Mouse (Mus musculus) gastrocnemius, postnatal 25 days (tissue): Measurements from ENCODE around the gene Pacrg. TPM values are rescaled to one million over a fixed set of nuclear protein-coding genes. Genes with fewer than 3 reads are reported as not detected.
A peak's percentile ranks its signal among the peaks of the same experiment; 100 is the strongest.

ENCODE experiments used
- DNase-seq: peaks from one replicate; pipeline ENCODE4 v3.0.0; 2022
- total RNA-seq, 2 experiments: library from RNA; stranded (reverse); gene quantifications; 1 replicate in 1 of 2; 2 replicates in 1 of 2; pipeline ENCODE4 v1.2.3; 2021

Pacrg gene
- total RNA-seq, 2 experiments from 2014 or later: 1.8 to 2.0 TPM

DNA sequence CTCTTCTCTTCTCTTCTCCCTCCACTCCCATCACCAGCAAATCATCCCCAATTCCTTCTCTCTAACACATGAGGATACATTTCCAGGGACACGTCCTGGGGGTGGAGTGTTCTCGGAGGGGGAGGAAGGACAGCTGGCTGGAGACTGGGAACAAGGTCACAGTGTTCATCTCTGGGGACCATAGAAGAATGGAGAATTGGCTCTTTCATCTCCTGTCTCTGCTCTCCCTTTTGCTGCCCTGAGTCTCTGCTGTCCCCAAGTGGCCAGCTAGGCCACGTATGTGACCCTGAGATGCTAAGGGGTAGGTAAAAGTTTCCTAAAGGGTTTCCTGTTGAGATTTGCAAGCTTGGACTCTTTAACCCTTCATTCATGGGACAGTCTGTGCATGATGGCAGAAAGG lies 347.0 kb downstream of the Pacrg start:
- DNase-seq: peak; percentile 54

DNA sequence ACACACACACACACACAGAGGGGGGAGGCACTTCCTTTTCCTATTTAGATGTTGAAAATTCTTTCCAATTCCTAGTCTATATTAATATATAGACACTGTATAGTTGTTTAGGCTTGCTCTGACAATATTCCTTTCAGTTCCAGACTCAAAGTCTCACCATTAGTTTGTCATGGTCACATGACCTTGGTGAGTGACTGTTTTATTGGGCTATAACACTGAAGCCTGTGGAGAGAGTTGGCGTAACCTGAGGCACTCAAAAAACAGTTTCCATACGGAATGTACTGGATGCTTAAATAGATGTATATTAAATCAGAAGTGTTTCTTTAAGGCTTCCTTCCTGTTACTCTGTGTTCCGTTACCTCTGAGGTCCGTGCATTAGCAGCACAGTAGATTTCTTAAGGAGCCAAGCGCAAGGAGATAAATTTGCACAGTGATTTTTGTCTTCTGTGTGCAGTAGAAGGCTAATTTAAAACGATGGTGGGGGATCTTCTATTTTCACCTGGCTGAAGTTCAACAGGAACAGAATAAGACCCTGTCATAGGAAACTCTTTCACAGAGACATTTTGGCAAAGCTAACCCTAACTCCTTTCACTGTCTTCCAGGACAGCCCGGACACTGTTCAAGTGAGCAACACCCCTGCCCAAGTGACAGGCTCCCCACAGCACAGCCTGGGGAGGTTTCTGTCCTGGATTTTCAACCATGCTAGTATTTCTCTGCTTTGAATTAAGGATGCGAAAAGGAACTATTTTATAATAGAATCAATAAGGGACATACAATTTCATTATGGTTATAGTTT lies 349.5 kb downstream of the Pacrg start:
- DNase-seq: no peak

DNA sequence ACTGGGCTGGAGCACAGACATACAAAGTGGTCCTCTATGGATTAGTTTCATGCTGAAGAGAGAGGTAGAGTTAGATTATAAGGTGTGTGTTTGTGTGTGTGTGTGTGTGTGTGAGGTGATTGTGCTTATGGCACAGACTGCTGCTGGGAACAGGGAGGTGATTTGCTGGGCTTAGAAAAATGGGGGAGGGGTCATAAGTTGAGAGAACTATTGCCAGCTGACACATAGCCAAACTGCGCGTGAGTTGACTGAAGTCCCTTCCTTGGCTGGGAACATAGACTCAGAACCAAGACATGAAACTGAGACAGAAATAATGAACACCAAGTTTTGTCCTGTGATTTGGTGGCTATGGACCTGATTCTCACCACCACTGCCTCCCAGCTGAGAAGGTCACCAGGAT lies 351.2 kb downstream of the Pacrg start:
- no peak for DNase-seq

DNA sequence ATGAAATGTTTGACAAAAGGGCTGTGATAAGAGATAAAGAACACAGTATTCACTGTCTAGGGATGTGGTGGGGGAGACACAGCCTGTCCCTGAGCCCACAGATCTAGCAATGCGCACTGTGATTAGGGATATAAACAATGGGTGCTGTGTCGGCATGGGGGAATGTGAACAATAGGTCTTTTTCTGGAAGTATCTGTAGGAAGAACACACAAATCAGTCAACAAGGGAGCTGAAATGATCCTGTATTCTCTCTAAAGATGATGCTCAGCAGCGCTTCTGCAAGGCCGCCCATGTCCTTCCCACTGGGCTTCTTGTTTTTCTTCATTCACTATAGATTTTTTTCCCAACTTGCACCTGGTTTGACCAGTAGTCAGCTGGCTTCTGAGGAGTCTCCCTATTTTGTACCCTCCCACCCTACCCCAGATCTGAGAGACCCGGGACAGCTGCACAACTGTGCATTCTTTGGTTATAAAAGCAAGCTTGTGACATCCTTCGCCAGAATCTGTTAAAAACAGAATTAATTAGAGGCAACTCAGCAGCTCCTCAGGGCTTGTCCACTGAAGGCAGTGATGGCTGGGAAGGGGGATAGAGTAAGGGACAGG lies 356.1 kb downstream of the Pacrg start:
- DNase-seq: no peak

DNA sequence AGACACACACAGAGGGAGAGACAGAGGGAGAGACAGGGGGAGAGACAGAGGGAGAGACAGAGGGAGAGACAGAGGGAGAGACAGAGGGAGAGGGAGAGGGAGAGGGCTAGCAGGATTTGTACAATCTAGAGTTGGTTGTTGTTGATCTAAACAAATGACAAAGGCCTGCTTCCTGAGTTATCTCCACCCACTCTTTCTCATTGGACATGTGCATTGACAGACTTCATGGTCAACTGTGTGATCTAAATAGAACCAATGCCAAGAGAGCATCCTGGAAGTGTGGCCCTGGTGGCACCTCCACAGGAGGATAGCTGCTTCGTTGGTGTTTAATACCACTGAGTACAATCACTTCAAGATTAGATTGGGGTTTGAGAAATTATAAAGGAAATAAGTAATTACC lies 359.0 kb downstream of the Pacrg start:
- DNase-seq: no peak

DNA sequence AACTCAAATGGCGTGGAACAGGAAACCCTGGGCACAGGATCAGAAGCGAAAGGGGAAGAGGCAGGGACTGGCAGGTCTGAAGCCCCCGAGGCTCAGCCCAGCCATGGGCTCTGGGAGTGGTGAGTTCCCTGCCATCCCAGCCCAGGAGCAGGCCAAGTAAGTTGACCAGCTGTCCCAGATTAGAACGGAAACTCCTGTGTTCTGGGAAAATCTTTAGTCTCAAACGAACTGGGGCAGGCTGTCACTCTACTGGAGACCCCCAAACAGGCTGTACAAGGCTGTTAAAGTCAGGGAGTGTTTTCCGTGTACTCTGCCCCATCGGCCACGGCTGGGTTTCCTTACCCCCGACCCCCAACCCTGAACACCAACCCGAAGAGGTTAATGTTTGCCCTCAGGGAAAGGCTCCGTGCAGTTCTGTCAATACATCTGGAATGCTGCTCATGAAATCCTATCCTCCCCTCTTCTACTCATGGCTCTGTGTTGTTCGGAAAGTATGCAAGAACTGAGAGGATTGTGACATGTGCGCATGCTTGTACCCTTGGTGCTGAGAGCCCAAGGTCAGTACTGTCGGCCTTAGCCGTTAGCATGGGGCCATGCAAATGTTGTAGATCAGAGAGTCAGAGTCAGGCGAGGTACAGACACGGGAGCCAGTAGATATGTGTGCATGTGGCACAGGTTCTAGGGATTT lies 360.9 kb downstream of the Pacrg start:
- no peak for DNase-seq

DNA sequence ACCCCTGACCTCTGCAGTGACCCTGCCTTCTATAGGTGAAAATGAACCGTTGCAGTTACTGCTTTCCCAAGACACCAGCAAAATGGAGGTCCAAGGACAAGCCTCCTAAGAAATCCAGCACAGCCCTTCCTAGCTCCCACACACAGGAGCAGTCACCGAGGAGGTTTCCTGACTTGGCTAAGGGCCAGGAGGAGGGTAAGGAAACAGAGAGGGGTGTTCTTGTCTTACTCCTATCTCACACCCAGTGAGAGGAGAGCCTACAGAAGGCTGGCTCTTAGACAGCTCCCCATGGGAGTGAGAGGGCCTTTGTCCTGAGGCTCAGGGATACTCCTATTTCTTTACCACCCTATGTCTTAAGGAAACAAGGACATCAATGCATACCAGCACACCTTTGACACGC lies 361.7 kb downstream of the Pacrg start:
- no peak for DNase-seq

DNA sequence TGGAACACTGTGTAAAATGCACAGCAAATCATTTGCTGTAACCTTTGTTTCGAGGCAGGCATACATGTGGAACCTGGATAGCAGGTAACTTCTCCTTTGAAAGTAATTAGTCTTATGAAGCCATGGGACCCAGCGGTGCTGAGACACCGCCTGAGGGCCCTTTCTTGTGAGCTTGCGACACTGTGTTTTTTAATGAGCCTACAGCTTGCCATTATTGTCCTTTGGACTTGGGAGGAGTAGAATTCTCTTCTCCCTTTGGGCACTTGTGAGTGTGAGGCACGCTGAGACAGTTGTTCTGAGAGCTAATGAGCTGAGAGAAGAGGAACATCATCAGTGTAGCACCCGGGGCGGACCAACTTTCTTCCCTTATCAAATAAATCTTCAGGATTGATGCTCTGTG lies 363.3 kb downstream of the Pacrg start:
- DNase-seq: no peak

DNA sequence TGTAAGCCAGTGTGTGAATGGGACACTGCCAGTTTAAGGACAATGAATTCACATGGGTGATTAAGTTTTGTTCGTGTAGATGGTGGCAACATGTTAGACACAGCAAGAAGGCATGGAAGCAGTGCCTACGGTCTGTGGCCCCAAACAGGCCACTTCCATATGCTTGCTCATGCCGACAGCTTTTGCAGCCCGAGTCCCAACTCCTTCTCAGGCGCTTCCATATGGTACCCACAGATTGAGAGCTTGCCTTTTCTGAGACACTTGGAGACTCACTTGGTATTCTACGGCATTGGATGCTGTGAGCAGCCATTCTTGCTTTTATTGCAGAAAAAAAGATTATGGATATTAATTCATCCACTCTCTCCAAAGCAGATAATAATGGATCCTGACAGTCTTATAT lies 365.1 kb downstream of the Pacrg start:
- no peak for DNase-seq

DNA sequence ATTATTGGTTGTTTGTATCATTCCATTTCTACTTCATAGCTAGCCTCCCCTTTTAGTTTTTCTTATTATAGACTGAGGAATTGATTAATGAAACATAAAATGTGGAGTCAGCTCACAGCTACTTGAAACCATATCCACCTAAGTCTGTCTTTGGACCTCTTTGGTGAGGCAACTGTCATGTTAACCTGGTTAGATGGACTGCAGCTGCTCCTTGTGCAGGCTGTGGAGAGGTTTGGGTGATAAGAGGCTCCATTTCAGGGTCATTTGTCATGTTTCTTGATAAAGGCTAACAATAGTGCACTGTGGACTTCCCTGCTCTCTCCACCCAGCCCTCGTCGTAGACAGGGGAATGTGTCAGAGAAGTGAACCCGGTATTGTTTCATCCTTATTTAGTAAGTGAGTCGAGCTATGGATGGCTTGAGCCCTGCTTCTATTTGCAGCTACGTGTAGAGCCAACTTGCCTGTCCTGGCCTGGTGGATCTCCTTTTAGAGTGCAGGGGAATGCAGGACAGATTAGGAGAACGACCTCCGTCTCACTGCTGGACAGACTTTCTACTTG lies 366.2 kb downstream of the Pacrg start:
- no peak for DNase-seq

DNA sequence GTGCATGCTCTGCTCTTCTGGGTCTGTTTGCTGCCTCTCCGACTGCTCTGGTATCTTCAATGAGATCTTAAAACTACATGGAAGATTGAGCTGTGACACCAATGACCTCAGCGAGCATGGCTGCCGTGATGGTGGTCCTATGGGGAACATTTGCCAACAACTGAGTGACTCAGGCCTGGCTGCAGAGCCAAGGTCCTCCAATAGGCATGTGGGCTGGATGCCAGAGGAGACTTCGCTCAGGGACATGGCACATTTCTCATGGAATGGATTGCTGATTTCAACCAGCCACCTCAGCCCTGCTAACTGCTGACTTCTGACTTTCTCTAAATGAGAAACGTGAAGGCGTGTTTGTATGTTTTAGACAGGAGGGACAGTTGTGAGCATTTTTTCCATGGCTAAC lies 366.9 kb downstream of the Pacrg start:
- DNase-seq: no peak

DNA sequence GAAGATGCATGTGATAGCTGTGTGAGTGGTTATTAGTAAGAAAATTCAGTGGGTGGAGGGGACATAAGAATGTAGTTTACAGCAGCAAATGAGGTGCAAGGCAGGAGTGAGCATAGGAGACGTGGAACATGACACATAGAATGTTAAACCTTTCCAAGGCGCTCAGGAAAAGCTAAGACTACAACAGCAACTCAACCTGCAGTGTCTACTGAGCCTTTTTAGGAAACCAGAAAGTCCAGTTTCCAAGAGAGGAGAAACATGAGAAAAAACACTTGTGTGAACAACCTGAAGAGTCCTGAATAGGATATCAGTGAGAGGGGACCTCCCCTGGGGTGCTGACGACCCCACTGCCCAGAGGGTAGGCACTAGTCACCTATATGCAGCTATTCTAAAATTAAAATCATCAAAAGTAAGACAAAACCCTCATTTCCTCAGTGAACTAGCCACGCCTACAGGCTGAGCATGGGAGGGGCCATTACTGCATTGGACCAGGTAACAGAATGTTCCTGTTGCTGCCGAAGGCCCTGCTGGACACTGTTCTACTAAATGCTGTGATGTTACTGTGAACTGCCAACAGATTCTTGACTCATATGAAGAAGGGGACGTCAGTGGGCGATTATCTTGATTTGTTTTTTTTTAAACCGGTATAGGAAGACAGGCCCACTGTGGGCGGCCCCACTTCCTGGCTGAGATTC lies 370.1 kb downstream of the Pacrg start:
- no peak for DNase-seq

DNA sequence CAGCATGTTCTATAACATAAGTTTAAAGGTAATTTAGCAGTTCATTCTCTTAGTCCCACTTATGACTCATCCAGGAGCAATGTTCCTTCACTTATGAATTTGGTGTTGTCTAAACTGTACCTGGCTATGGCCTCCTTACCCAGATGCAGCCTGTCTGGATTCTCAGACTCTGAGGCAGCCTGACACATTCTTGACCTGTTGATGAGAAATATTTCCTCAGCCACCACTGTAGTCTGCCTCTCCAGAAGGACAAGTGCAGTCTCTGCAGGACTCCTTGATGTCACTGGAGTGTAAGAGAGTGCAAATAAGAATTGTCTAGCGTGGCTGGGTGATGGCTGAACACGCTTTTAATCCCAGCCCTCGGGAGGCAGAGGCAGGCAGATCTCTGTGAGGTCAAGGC lies 373.0 kb downstream of the Pacrg start:
- no peak for DNase-seq

DNA sequence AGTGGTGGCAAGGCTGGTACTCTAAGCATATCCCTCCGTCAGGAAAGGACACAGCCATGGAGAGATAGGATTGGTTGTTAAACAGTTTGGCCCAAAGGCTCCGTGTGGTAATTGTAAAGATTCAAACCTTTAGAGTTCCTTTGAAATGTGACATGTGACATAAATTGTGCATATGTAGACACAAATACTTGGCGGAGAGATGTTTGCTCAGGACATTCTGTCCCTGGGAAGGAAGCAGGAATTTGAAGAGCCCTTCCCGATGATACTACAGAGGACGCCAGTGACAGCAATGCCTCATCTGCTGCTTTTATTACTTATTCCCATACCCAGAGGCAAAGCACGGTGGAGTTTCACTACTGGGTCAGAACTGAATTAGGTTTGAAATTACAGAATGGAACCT lies 374.6 kb downstream of the Pacrg start:
- DNase-seq: no peak

DNA sequence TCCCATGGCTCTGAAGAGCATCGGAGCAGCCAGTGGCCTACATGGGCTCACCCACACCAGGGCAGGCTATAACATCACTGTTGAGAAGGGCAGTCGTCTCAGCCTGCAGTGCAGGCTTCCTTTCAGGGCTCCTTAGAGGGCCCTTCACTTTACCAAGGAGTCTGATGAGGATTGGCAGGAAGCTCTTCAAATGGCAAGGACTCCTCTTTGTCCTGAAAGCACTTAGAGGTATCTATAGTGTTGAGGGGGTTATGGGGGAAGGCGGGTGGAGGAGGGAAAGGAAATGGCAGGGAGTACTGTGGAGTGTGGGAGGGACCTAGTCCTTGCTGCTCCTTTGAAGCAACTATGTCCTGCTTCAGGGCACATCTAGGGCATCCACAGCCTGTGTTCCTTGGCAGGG lies 375.4 kb downstream of the Pacrg start:
- no peak for DNase-seq

DNA sequence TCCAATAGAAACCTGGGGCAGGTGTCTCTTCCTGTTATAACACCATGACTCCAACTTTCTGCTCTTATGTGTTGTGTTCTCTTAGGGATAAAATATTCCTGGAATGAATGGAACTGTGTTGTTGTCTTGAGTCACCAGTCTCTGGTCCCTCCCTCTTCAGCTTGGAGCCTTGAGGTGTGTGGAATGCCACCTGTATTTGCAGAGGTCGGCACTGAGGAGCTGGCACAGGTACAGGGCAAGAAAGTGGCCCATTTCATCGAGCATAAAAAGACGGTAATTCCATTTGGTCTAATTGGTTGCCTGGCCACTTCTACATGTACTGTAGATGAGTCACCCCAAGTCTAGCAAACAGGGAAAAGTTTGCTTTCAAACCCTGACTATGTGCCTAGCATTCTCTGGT lies 376.5 kb downstream of the Pacrg start:
- DNase-seq: no peak

DNA sequence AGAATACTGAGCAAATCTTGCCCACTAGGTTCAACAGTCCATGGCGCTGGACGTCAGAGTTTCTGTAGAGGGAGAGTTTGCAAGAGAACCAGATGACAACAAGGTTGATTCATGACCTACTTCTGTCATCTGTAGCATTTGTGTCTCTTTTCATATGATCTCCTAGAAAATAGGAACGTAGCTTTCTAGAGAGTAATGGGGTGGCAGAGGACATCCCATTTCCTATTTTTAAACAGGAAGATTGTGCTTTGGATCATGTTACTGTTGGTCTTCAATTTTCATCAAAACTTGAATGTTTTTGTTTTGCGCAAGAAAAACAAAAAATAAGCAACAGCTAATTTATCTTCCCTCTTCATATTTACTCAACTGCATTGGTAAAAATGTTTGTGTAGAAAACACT lies 379.2 kb downstream of the Pacrg start:
- no peak for DNase-seq

DNA sequence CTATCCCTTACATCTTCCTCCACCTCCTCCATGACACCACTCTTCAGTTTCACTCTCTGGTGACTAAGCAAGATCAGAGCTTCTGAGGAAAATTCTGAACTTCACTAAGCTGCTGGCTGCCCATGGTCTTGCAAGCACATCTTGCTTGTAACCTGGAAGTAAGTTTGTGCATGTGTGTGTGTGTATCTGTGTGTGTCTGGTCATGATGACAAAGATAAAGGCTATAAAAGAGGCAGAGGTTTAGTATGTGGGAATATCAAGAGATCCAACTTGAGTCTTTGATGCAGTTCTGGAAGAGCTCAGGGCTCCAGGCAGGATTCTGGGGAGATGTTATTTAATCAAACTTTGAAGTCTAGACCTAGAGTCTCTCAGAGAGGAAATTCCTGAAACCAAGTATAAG lies 381.4 kb downstream of the Pacrg start:
- DNase-seq: no peak

DNA sequence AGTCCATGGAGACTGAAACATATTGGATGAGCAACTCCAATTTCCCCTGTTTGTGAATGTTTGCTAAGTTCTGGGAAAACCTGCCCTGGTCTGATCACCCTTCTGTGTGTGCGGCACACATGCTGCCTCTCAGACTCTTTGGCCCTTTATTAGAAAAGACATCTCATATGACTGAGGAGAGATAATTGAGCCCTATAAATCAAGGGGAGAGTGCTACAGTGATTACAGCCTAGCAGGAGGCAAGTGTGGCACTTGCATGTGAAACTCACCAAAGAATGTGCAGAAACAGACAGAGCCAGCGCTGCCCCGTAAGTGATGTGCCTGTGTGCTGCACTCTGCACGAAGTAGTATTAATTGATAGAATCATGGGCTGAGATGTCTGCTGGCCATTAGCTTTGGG lies 383.7 kb downstream of the Pacrg start:
- no peak for DNase-seq

DNA sequence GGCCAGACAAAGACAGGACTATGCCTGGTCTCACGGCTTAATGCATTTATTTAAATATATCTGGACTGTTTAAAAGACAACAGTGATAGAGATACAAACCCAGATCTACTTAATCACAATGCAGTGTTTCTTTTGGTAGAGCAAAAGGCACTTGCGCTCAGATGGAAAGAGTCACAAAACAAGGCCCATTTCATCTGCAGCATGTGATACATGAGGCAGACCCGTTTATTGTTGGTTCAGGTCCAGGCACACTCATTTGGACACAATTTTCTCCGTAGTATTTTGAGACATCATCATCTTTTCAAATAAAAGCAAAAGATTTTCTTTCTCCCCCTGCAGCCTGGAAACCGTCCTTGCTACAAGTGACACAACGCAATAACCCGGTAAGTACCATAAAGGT lies 384.1 kb downstream of the Pacrg start:
- DNase-seq: no peak

DNA sequence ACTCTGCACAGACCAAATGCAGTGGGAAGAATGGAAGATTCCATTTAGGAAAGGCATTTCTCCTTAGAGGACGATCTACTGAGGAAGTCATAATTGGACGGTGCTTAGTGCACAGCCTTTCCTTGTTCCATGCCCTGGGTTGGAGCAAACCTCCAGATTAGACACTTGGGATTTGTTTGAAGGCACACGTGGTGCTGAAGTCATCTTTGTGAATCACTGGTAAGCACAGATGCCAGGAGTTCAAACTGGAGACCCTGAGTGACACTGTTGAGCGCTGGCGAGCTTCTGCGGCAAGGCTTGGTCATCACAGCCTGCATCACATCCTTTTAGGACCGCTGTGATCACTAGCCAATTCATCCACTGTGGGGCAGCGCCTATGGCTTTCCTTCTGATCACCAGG lies 385.7 kb downstream of the Pacrg start:
- DNase-seq: no peak

DNA sequence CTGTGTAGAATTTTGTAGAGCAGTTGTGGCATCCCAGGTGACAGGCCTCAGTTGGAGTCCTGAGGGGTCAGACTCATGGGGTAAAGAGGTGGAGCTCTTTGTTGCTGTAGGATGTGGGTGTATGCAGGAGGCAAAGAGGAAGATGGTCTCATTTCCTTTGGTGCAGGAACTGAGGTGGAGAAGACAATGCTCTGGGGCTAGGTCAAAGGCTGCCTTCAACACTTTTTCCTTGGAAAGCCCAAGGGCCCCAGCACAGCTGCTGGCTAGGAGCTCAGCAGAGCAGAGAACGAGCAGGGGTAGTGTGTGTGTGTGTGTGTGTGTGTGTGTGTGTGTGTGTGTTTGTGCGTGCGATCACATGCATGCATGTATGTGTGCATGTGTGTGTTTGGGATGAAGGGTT lies 387.3 kb downstream of the Pacrg start:
- no peak for DNase-seq
